Mouse (Mus musculus) CH12.LX (cell line): Measurements from ENCODE around the gene Col6a1. TPM values are rescaled to one million over a fixed set of nuclear protein-coding genes. Genes with fewer than 3 reads are reported as not detected.

Experiments
- DNase-seq: peaks from one replicate; pipeline ENCODE4 v3.0.0-alpha.2; 2013; ENCODE audit errors: extremely low read depth
- H3K27ac ChIP-seq: 2 replicates; pipeline ENCODE4 v1.5.1; 2012; ENCODE audit warnings: low read depth, mild to moderate bottlenecking, control low read depth, moderate library complexity; ENCODE audit not compliant: insufficient read depth
- H3K27me3 ChIP-seq: replicated peaks from 2 replicates; pipeline ENCODE3; 2012; ENCODE audit warnings: inconsistent platforms
- H3K36me3 ChIP-seq, 2 experiments: replicated peaks in 1 of 2; 2 replicates each; pipeline versions ENCODE3 to v1.6.1; 2012; ENCODE audit warnings: inconsistent platforms in 1 of 2, low read length in 1 of 2, mild to moderate bottlenecking in 1 of 2, mixed read lengths in 1 of 2, moderate library complexity in 1 of 2; ENCODE audit not compliant: control insufficient read depth in 1 of 2, insufficient read depth in 1 of 2
- H3K4me1 ChIP-seq, 2 experiments: 2 replicates each; pipeline ENCODE4 v1.6.1; 2012; ENCODE audit warnings: inconsistent platforms in 1 of 2, moderate library complexity in 1 of 2; ENCODE audit not compliant: insufficient read depth in 2 of 2, control insufficient read depth in 1 of 2
- H3K4me2 ChIP-seq: 2 replicates; pipeline ENCODE4 v1.6.1; 2012; ENCODE audit warnings: low read depth, mild to moderate bottlenecking, control low read depth; ENCODE audit not compliant: poor library complexity, insufficient read depth, severe bottlenecking
- H3K4me3 ChIP-seq, 3 experiments: fragments of 150-350 bp in 1 of 3; sonication (generic) in 1 of 3; replicated peaks in 1 of 3; 2 replicates each; pipeline versions ENCODE3 to v1.5.1; 2011 to 2012; ENCODE audit warnings: low read depth in 2 of 3, low read length in 2 of 3, mild to moderate bottlenecking in 2 of 3, moderate library complexity in 2 of 3, control low read depth in 1 of 3, improper control_type of control experiment in 1 of 3, inconsistent platforms in 1 of 3, mixed read lengths in 1 of 3; ENCODE audit not compliant: poor library complexity in 1 of 3
- H3K79me2 ChIP-seq: replicated peaks from 2 replicates; pipeline ENCODE4 v1.6.1; 2012; ENCODE audit warnings: mild to moderate bottlenecking, moderate library complexity; ENCODE audit not compliant: control insufficient read depth, poor library complexity, insufficient read depth, severe bottlenecking; ENCODE audit errors: extremely low read depth
- H3K9ac ChIP-seq: 2 replicates; pipeline ENCODE4 v1.6.1; 2012; ENCODE audit warnings: low read depth, mild to moderate bottlenecking, control low read depth, moderate library complexity; ENCODE audit not compliant: insufficient read depth
- H3K9me3 ChIP-seq: replicated peaks from 2 replicates; pipeline ENCODE3; 2012; ENCODE audit warnings: low read length, inconsistent platforms, mixed read lengths
- BHLHE40 ChIP-seq: IDR thresholded peaks from 2 replicates; pipeline ENCODE4 v1.6.1; 2011; ENCODE audit warnings: mild to moderate bottlenecking, low read depth, low read length, improper control_type of control experiment
- ELF1 ChIP-seq: IDR thresholded peaks from 2 replicates; pipeline ENCODE4 v1.6.1; 2014; ENCODE audit warnings: low read depth, mild to moderate bottlenecking, inconsistent platforms, low read length, improper control_type of control experiment
- HCFC1 ChIP-seq: IDR thresholded peaks from 2 replicates; pipeline ENCODE4 v1.6.1; 2012; ENCODE audit warnings: low read depth, mild to moderate bottlenecking, inconsistent platforms, low read length, improper control_type of control experiment
- JUN ChIP-seq: IDR thresholded peaks from 2 replicates; pipeline ENCODE4 v1.6.1; 2011; ENCODE audit warnings: low read depth, mild to moderate bottlenecking, low read length, improper control_type of control experiment, moderate library complexity; ENCODE audit not compliant: insufficient read depth
- MAZ ChIP-seq: IDR thresholded peaks from 2 replicates; pipeline ENCODE4 v1.6.1; 2012; ENCODE audit warnings: low read depth, mild to moderate bottlenecking, inconsistent platforms, low read length, improper control_type of control experiment, moderate library complexity
- MEF2A ChIP-seq: IDR thresholded peaks from 2 replicates; pipeline ENCODE4 v1.6.1; 2014; ENCODE audit warnings: low read depth, mild to moderate bottlenecking, inconsistent platforms, low read length, improper control_type of control experiment, borderline replicate concordance
- RCOR1 ChIP-seq: conservative IDR thresholded peaks from 2 replicates; pipeline ENCODE4 v1.6.1; 2012; ENCODE audit warnings: low read depth, mild to moderate bottlenecking, inconsistent platforms, low read length, improper control_type of control experiment
- TBP ChIP-seq: conservative IDR thresholded peaks from 2 replicates; pipeline ENCODE4 v1.6.1; 2011; ENCODE audit warnings: low read depth, low read length, improper control_type of control experiment
- UBTF ChIP-seq: IDR thresholded peaks from 2 replicates; pipeline ENCODE4 v1.6.1; 2012; ENCODE audit warnings: low read depth, mild to moderate bottlenecking, inconsistent platforms, low read length, improper control_type of control experiment, moderate library complexity
- ZC3H11A ChIP-seq: IDR thresholded peaks from 2 replicates; pipeline ENCODE4 v1.6.1; 2012; ENCODE audit warnings: low read depth, mild to moderate bottlenecking, inconsistent platforms, low read length, improper control_type of control experiment
- dilution Hi-C: fragments of 300-500 bp; cut with MboI; formaldehyde crosslinking; loops from 2 replicates; pipeline ENCODE4 v1.14.3; 2020; ENCODE audit warnings: low sequenced_read_pairs; ENCODE audit not compliant: extremely low pct_unique_long_range_greater_than_20kb, extremely low pct_ligation_motif_present
- in situ Hi-C: fragments of 300-500 bp; cut with MboI; formaldehyde crosslinking; loops from 3 replicates; pipeline ENCODE4 v1.14.3; 2019; ENCODE audit warnings: low sequenced_read_pairs, low pct_ligation_motif_present, low pct_unique_long_range_greater_than_20kb, mixed read lengths
- polyA plus RNA-seq: library from polyadenylated mRNA; unstranded; fragments of >175 nt; gene quantifications from 2 replicates; pipeline ENCODE4 v1.2.1, GENCODE M21; 2012; ENCODE audit warnings: low read depth; ENCODE audit not compliant: insufficient read length
- total RNA-seq, 2 experiments: library from RNA; depleted of rRNA; stranded (reverse); fragments of 300-350 nt in 1 of 2; fragments of >200 nt in 1 of 2; gene quantifications; 2 replicates each; pipeline ENCODE4 v1.2.3; 2012 to 2014

Gene Col6a1
- total and polyA plus RNA-seq, 3 experiments = 0.21 TPM; not detected in 2

- H3K4me2 ChIP-seq = no peak overlapping the region
Measured at GRCm38 (mm10) chr10:76665551-76665950, 60.4 kb downstream of the Col6a1 start.

GRCm38 (mm10) chr10:76664156-76665115, 61.5 kb downstream of the Col6a1 start:
- H3K36me3 ChIP-seq = no peaks in the 10 kb centered on the region
- peaks cover 7% of the 10 kb centered on the region for H3K9me3 ChIP-seq
- no peak overlapping the region for H3K9ac ChIP-seq
- no peaks in the 10 kb centered on the region for H3K79me2 ChIP-seq
- H3K27me3 ChIP-seq = peaks cover 81% of the 10 kb centered on the region
- in situ Hi-C loops (no loop called here), dilution Hi-C loops (no loop called here)
- no peak overlapping the region for H3K27ac ChIP-seq
- H3K4me2 ChIP-seq = no peak overlapping the region
- no peak for TF ChIP-seq UBTF
- no peak for TF ChIP-seq TBP
- TF ChIP-seq RCOR1 = no peak
- no peak for TF ChIP-seq ZC3H11A
- TF ChIP-seq HCFC1 = no peak
- H3K4me1 ChIP-seq = no peaks in the 10 kb centered on the region
- DNase-seq = no peak
- no peak overlapping the region for H3K4me3 ChIP-seq

More at GRCm38 (mm10) chr10:76665551-76665950, 60.4 kb downstream of the Col6a1 start:
- no peaks in the 10 kb centered on the region for H3K4me1 ChIP-seq
- no peaks in the 10 kb centered on the region for H3K79me2 ChIP-seq
- H3K9me3 ChIP-seq = peaks cover 7% of the 10 kb centered on the region
- dilution Hi-C loops = no loop called here
- in situ Hi-C loops = no loop called here
- no peak overlapping the region for H3K4me3 ChIP-seq
- H3K9ac ChIP-seq = no peak overlapping the region
- H3K27me3 ChIP-seq = peaks cover 82% of the 10 kb centered on the region
- TF ChIP-seq RCOR1 (no peak), ELF1 (no peak), JUN (no peak), HCFC1 (no peak), MAZ (no peak), MEF2A (no peak), BHLHE40 (no peak)
- H3K36me3 ChIP-seq = no peaks in the 10 kb centered on the region
- no peak overlapping the region for H3K27ac ChIP-seq
- no peak for DNase-seq

Other genes starting within 250 kb of the Col6a1 start
- gene Lss, start 194.6 kb downstream of the Col6a1 start, total RNA-seq (2012; rRNA removed) = 28.8 and 38.4 TPM in 2 replicates
- 60.8 and 89.6 TPM in 2 replicates for gene Lss, start 194.6 kb downstream of the Col6a1 start, total RNA-seq (2014; rRNA removed)
- gene Lss, start 194.6 kb downstream of the Col6a1 start, polyA plus RNA-seq = 37.7 and 53.3 TPM in 2 replicates
- gene Spatc1l, start 163.9 kb downstream of the Col6a1 start, total RNA-seq (2012; rRNA removed) = not detected in 2 replicates
- gene Spatc1l, start 163.9 kb downstream of the Col6a1 start, total RNA-seq (2014; rRNA removed) = 0.17 TPM in 1 of 2 replicates, not detected in the other
- gene Spatc1l, start 163.9 kb downstream of the Col6a1 start, polyA plus RNA-seq = not detected in 2 replicates
- not detected in 2 replicates for gene Ftcd, start 150.5 kb downstream of the Col6a1 start, total RNA-seq (2012; rRNA removed)
- gene Ftcd, start 150.5 kb downstream of the Col6a1 start, total RNA-seq (2014; rRNA removed) = not detected in 2 replicates
- not detected in 2 replicates for gene Ftcd, start 150.5 kb downstream of the Col6a1 start, polyA plus RNA-seq
- gene Col6a2, start 102.5 kb downstream of the Col6a1 start, total RNA-seq (2012; rRNA removed) = not detected in 2 replicates
- gene Col6a2, start 102.5 kb downstream of the Col6a1 start, total RNA-seq (2014; rRNA removed) = not detected in 2 replicates
- not detected in 2 replicates for gene Col6a2, start 102.5 kb downstream of the Col6a1 start, polyA plus RNA-seq
- not detected in 2 replicates for gene Pcbp3, start 235.7 kb upstream of the Col6a1 start, total RNA-seq (2012; rRNA removed)
- not detected in 2 replicates for gene Pcbp3, start 235.7 kb upstream of the Col6a1 start, total RNA-seq (2014; rRNA removed)
- not detected in 2 replicates for gene Pcbp3, start 235.7 kb upstream of the Col6a1 start, polyA plus RNA-seq